Mouse (Mus musculus) midbrain, embryonic 12.5 days (tissue): Measurements from ENCODE around the gene Gm5148. TPM values are rescaled to one million over a fixed set of nuclear protein-coding genes. Genes with fewer than 3 reads are reported as not detected.

ENCODE experiments used
- ATAC-seq: fragments of 200-750 bp; cut with Nextera tagmentation; 2 replicates; pipeline ENCODE4 v1.8.0; 2017; ENCODE audit warnings: low read depth, moderate TSS enrichment, moderate library complexity; ENCODE audit not compliant: low FRiP score
- H3K27ac ChIP-seq: fragments of 300-500 bp; sonication (generic); replicated peaks from 2 replicates; pipeline ENCODE4 v1.5.1; 2016; ENCODE audit warnings: mild to moderate bottlenecking
- H3K27me3 ChIP-seq: fragments of 300-500 bp; sonication (generic); 2 replicates; pipeline ENCODE4 v1.6.1; 2016; ENCODE audit warnings: mild to moderate bottlenecking
- H3K36me3 ChIP-seq: fragments of 300-500 bp; sonication (generic); 2 replicates; pipeline ENCODE4 v1.6.1; 2016
- H3K4me1 ChIP-seq: fragments of 300-500 bp; sonication (generic); 2 replicates; pipeline ENCODE4 v1.6.1; 2016
- H3K4me2 ChIP-seq: fragments of 300-500 bp; sonication (generic); replicated peaks from 2 replicates; pipeline ENCODE4 v1.6.1; 2016; ENCODE audit warnings: mild to moderate bottlenecking, moderate library complexity
- H3K4me3 ChIP-seq: fragments of 300-500 bp; sonication (generic); 2 replicates; pipeline ENCODE4 v1.5.1; 2016; ENCODE audit warnings: mild to moderate bottlenecking
- H3K9ac ChIP-seq: fragments of 300-500 bp; sonication (generic); replicated peaks from 2 replicates; pipeline ENCODE4 v1.6.1; 2016; ENCODE audit warnings: mild to moderate bottlenecking, moderate library complexity
- H3K9me3 ChIP-seq: fragments of 300-500 bp; sonication (generic); 2 replicates; pipeline ENCODE4 v1.6.1; 2016; ENCODE audit warnings: mild to moderate bottlenecking
- WGBS: fragments of 180-500 bp; shearing (Covaris S2); methylation state at CpG from one replicate; pipeline ENCODE4 v1.1.7; 2016; 5-methylcytosine and 5-hydroxymethylcytosine counted together
- polyA plus RNA-seq: library from polyadenylated mRNA; unstranded; fragments of >200 nt; fragmentation: Nextera tagmentation; extraction: Ambion mirVana; gene quantifications from 2 replicates; pipeline ENCODE4 v1.2.1, GENCODE M21; 2016

Gm5148 gene
- polyA plus RNA-seq, 1 experiment from 2014 or later = 3.3 TPM

DNA sequence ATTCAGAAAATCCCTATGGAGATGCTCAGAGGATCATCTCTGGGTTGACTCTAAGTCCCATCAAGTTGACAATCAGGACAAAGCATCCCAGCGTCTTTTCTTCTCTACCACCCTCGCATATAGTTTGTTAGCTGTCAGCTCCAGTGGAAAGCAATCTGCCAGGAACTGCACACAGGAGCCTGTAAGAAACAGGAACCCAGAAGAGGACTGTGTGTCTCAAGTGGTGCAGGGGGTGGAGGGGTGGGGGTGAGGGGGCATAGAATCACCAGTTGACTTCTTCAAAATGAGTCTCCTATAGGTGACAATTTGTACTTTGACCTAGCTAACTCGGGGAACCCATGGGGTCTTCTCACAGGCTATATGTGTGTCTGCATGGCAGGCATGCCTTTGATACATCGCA, 12.7 kb downstream of the Gm5148 start:
- WGBS = 85% methylated on average over 4 of the region's 4 CpGs
- no peaks in the 10 kb centered on the region for H3K9me3 ChIP-seq

DNA sequence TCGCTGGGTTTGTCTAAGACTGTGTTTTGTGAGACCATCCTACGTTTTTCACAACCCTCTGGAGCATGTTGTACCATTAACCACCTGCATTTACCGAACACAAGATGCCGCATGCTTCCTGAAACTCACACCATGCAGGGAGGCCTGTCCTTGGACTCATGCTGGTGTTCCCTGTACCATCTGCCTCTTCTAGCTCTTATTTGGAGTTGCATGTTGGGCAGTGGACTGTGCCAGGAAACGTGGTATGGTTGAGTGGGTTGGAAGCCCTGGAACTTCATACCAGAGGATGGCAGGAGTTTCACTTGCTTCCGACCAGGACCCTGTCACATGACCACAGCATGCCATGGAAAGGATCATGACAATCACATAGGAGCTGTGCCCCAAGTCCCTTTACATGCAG, 16.5 kb downstream of the Gm5148 start:
- H3K4me2 ChIP-seq = no peak overlapping the region
- WGBS = 89% methylated on average over 6 of the region's 6 CpGs

More for the DNA sequence above, 12.7 kb downstream of the Gm5148 start:
- Histone ChIP-seq H3K4me1 (0 out of 2 replicates have a peak, but pooled peaks cover 3% of the 10 kb centered on the region), H3K27me3 (no peaks in the 10 kb centered on the region), H3K9ac (no peak overlapping the region), H3K27ac (no peak overlapping the region), H3K36me3 (no peaks in the 10 kb centered on the region), H3K4me2 (no peak overlapping the region), H3K4me3 (no peak overlapping the region)
- no peak for ATAC-seq

DNA sequence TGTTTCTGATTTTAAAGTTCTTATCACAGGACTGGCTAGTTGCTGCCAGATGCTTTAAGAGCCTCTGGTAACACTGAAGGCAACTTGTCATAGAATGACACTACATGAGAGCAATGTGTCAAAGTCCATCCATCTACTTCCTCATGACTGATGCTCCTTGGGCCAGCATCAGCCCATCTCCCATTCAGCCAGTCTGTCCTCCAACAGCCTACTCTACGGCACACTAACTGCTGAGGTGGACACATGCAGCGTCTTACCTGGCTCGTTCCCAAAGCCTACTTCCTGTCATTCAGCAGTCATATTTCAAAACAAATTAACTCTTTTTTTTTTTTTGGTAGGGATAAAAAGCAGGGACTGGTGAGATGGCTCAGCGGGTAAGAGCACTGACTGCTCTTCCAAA, 17.9 kb downstream of the Gm5148 start:
- no peak for ATAC-seq
- 96% methylated on average over 4 of the region's 4 CpGs for WGBS

More for the DNA sequence above, 16.5 kb downstream of the Gm5148 start:
- ATAC-seq = no peak
- H3K4me1 ChIP-seq = no peaks in the 10 kb centered on the region
- H3K9me3 ChIP-seq = no peaks in the 10 kb centered on the region
- H3K4me3 ChIP-seq = no peak overlapping the region
- H3K9ac ChIP-seq = no peak overlapping the region
- no peaks in the 10 kb centered on the region for H3K27me3 ChIP-seq
- H3K27ac ChIP-seq = no peak overlapping the region
- no peaks in the 10 kb centered on the region for H3K36me3 ChIP-seq

DNA sequence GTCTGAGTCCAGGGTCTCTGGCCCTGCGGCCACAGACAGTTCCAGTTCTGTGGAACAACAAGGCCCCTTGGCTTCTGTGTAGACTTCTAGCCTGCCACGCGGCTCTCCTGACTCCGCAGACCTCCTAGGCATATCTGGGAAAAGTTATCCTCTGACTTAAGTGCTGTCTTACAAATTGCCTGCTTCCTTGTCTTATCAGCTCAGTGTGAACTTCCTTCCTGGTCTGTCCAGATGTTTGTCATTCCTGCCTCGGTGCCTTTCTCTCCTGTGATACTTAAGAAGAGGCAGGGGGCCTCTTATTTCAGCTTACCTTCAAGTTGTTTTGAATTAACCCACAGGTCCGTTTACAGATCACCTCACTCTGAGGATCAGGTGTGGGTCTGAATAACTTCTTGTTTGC, 18.9 kb downstream of the Gm5148 start:
- WGBS = 61% methylated on average over 6 of the region's 6 CpGs
- Histone ChIP-seq H3K4me2 (no peak overlapping the region), H3K4me1 (no peaks in the 10 kb centered on the region), H3K36me3 (no peaks in the 10 kb centered on the region), H3K9me3 (no peaks in the 10 kb centered on the region), H3K9ac (no peak overlapping the region), H3K27me3 (no peaks in the 10 kb centered on the region), H3K4me3 (no peak overlapping the region), H3K27ac (no peak overlapping the region)
- no peak for ATAC-seq

More for the DNA sequence above, 17.9 kb downstream of the Gm5148 start:
- no peak overlapping the region for H3K4me2 ChIP-seq
- no peaks in the 10 kb centered on the region for H3K27me3 ChIP-seq
- H3K4me3 ChIP-seq = no peak overlapping the region
- H3K27ac ChIP-seq = no peak overlapping the region
- no peaks in the 10 kb centered on the region for H3K4me1 ChIP-seq
- no peak overlapping the region for H3K9ac ChIP-seq
- H3K9me3 ChIP-seq = no peaks in the 10 kb centered on the region
- H3K36me3 ChIP-seq = no peaks in the 10 kb centered on the region

DNA sequence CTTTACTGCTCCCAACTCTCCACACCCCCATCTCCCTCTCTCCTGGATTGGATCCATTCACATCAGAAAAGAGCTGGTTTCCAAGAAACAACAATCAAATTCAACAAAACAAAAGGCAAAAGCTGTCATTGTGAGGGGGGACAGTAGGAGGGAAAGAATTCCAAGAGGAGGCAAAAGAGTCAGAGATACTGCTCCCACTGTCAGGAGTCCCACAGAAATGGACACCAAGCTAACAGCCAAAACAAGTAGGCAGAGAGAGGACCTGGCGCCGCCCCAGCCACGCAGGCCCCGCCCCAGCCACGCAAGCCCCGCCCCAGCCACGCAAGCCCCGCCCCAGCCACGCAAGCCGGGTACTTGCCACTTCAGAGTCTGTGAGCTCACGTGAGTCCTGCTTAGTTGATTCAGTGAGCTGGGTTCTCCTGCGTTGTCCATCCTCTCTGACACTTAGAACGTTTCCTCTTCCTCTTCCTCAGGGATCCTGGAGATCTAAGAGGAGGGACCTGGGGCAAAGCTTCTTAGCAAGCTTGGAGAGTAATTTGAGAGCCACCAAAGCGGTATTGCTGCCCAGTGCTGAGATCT, 19.5 kb downstream of the Gm5148 start:
- no peaks in the 10 kb centered on the region for H3K27me3 ChIP-seq
- no peak overlapping the region for H3K4me2 ChIP-seq
- H3K36me3 ChIP-seq = no peaks in the 10 kb centered on the region
- no peak overlapping the region for H3K9ac ChIP-seq
- H3K4me3 ChIP-seq = no peak overlapping the region
- H3K9me3 ChIP-seq = no peaks in the 10 kb centered on the region
- no peaks in the 10 kb centered on the region for H3K4me1 ChIP-seq
- no peak for ATAC-seq
- 39% methylated on average over 14 of the region's 14 CpGs for WGBS
- no peak overlapping the region for H3K27ac ChIP-seq

DNA sequence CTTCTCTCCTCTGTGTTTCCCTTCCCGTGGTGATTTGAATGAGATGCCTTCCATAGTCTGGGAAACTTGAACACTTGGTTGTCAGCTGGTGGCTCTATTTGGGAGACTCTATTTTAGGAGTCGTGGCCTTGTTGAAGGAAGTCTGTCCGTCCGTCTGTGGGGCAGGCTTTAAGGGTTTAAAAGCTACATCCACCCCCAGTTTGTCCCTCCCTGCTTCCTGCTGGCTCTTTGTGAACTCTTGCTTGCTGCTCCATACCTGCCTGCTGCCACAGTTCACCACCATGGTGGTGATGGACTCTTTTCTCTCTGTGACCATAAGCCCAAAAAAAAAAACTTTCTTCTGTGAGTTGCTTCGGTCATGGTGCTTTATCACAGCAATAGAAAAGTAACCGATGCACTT, 21.2 kb downstream of the Gm5148 start:
- WGBS = 92% methylated on average over 6 of the region's 6 CpGs
- Histone ChIP-seq H3K27ac (no peak overlapping the region), H3K9me3 (no peaks in the 10 kb centered on the region), H3K4me1 (no peaks in the 10 kb centered on the region), H3K4me2 (no peak overlapping the region), H3K36me3 (no peaks in the 10 kb centered on the region), H3K9ac (no peak overlapping the region), H3K27me3 (no peaks in the 10 kb centered on the region), H3K4me3 (no peak overlapping the region)
- ATAC-seq = no peak

DNA sequence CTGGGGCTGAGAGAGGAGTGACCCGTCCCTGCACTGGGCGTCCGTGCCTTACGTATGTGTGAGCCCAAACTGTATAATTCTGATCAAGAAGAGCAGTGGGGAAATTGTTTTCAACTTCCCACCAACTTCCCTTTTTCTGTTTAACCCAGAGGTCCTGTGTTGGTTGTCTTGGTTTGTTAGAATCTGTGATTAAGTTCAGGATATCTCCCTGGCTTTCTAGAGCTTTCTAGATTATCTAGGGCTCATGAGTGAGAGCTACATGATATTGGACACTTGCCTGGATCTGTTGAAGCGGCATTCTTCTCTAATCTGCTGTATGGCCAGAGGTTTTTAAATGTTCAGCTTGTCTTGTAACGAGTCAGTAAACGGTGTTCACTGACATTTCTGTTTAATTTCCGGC, 30.7 kb downstream of the Gm5148 start:
- Histone ChIP-seq H3K4me3 (no peak overlapping the region), H3K9ac (no peak overlapping the region), H3K27ac (no peak overlapping the region), H3K4me2 (no peak overlapping the region), H3K36me3 (no peaks in the 10 kb centered on the region), H3K27me3 (peaks cover 4% of the 10 kb centered on the region), H3K4me1 (no peaks in the 10 kb centered on the region), H3K9me3 (no peaks in the 10 kb centered on the region)
- 87% methylated on average over 8 of the region's 8 CpGs for WGBS
- ATAC-seq = no peak

DNA sequence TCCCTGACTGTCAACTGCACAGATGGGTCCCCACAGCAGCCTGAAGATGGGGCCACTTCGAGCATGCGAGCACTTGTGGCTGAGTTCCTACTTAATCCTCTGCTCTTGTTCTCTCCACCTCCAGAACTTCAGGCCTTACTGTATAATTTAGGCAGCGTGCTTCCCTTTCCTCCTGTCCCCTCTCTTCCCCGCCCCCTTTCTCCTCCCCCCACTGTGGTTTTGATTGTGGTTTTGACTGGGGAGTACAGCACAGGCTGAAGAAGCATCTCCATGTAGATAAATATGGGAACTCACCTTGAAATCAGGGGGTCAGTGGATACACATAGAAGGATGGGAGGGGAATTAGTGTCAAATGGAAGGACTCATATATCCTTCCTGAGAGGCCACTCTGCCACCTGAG, 31.3 kb downstream of the Gm5148 start:
- H3K36me3 ChIP-seq = no peaks in the 10 kb centered on the region
- no peak overlapping the region for H3K4me3 ChIP-seq
- no peaks in the 10 kb centered on the region for H3K4me1 ChIP-seq
- H3K4me2 ChIP-seq = no peak overlapping the region
- ATAC-seq = no peak
- no peaks in the 10 kb centered on the region for H3K9me3 ChIP-seq
- 81% methylated on average over 4 of the region's 4 CpGs for WGBS
- no peak overlapping the region for H3K9ac ChIP-seq
- H3K27ac ChIP-seq = no peak overlapping the region
- peaks cover 10% of the 10 kb centered on the region for H3K27me3 ChIP-seq

DNA sequence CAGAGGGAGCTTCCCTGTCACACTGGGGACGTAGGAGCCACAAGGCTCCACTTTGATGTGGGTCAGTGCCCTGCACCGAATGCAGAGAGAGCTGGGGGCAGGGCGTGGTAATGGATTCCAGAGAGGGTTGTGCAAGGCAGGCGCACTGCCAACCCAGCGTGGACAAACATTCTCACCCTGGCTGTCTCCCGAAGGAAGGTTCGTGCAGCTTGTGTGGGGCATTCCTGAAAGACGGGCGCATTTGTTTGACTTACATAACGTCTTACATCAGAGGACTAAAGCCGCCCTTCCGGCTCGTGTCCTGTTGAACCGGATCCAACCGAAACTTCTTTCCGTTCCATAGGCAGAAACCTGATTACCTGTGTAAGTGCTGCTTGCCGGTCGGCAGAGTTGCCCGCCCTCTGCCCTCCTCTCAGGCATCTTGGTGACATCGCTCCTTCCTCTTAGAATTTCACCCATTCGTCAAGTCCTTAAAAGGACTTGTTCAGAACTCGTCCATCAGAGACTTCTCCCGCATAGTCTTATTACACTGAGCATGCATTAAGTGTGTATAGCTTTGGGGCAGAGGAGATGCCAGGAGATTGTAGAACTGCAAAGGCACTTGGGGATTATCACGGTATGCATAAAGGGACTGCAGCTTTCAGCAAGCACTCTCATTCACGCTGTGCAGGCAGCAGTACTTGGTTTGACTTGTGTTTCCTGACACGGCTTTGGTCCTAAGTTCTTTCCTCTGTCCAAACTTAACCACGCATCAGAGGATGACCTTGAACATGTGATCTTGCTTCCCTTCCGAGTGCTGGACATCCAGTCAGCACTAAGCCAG, 36.9 kb downstream of the Gm5148 start:
- 25% methylated on average over 28 of the region's 28 CpGs for WGBS
- Histone ChIP-seq H3K27me3 (peaks cover 51% of the 10 kb centered on the region), H3K27ac (no peak overlapping the region), H3K4me3 (peak overlapping the region; percentile 18), H3K4me1 (peaks cover 6% of the 10 kb centered on the region), H3K9me3 (no peaks in the 10 kb centered on the region), H3K9ac (0 out of 2 replicates have a peak overlapping the region, but pooled peaks have one; percentile 34), H3K4me2 (peak overlapping the region; percentile 53), H3K36me3 (no peaks in the 10 kb centered on the region)
- peak; percentile 30; the same call in 1 of the 2 replicates for ATAC-seq

DNA sequence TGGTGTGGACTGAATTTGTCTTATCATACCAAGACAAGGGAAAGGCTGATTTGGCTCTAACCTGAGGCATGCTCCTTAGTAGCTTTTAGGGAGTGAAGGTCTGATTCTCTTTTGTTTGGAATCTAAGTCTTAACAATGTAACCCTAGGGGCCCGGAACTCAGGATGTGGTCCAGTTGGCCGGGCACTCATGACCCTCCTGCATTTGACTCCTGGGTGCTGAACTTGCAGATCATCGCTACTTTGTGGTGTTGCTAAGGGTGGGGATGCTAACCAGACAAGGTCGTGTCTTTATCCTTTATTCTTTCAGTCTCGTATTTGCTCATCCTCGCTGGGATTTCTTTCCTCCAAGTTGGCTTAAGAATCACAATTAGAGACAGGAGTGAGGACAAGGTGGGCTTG, 37.5 kb downstream of the Gm5148 start:
- Histone ChIP-seq H3K9me3 (no peaks in the 10 kb centered on the region), H3K27me3 (peaks cover 56% of the 10 kb centered on the region), H3K27ac (no peak overlapping the region), H3K4me2 (peak overlapping the region; percentile 53), H3K9ac (0 out of 2 replicates have a peak overlapping the region, but pooled peaks have one; percentile 34), H3K36me3 (no peaks in the 10 kb centered on the region), H3K4me3 (peak overlapping the region; percentile 18), H3K4me1 (peaks cover 6% of the 10 kb centered on the region)
- WGBS = 15% methylated on average over 6 of the region's 6 CpGs
- no peak for ATAC-seq

DNA sequence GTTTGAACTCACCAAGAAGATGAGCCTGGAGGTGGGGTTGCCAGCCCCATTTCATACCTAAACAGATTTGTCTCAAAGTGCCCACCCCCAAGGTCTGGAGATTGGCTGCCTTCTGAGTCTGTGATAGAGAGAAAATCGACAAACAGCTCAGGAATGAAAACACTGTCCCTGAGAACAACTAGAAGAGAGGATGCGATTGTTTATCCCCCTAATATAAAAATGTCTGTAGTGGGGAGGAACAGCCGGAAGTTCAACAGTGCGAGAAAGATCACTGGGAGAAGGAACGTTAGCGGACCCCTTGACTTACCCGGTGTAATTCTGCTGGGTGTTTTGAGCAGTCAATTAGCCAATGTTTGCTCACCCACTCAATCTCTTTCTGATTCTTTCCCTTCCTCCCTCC, 38.1 kb downstream of the Gm5148 start:
- H3K9me3 ChIP-seq = no peaks in the 10 kb centered on the region
- H3K27me3 ChIP-seq = peaks cover 59% of the 10 kb centered on the region
- no peak overlapping the region for H3K4me2 ChIP-seq
- no peak overlapping the region for H3K4me3 ChIP-seq
- H3K36me3 ChIP-seq = no peaks in the 10 kb centered on the region
- peaks cover 6% of the 10 kb centered on the region for H3K4me1 ChIP-seq
- H3K9ac ChIP-seq = no peak overlapping the region
- WGBS = 41% methylated on average over 7 of the region's 7 CpGs
- ATAC-seq = no peak
- no peak overlapping the region for H3K27ac ChIP-seq

DNA sequence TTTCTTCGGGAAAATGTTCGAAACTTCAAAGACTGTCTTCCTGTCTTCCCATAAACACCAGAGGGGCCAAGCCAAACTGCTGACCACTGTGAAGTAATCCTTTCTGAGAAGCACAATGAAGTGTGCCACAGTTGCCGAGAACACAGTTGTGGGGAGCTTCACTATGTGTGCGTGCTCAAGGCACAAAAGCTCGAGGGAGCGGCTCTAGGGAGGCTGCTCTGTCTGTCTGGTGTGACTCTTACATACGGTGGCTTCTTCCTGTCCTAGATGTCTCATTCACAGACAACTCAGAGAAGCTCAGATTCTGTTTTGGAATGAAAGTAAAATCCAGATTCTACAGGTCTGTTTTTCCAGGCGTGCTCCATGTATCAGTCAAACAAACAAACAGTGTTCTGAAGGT, 48.0 kb downstream of the Gm5148 start:
- Histone ChIP-seq H3K4me1 (peaks cover 24% of the 10 kb centered on the region), H3K27me3 (peaks cover 76% of the 10 kb centered on the region)

More for the DNA sequence above, 48.0 kb downstream of the Gm5148 start:
- Histone ChIP-seq H3K4me3 (no peak overlapping the region), H3K36me3 (no peaks in the 10 kb centered on the region), H3K27ac (no peak overlapping the region), H3K9ac (no peak overlapping the region), H3K9me3 (no peaks in the 10 kb centered on the region), H3K4me2 (no peak overlapping the region)
- 77% methylated on average over 8 of the region's 8 CpGs for WGBS
- ATAC-seq = no peak
